Mouse (Mus musculus) limb, embryonic 13.5 days (tissue): ENCODE results near the gene Dock11. TPM values are rescaled to one million over a fixed set of nuclear protein-coding genes. Genes with fewer than 3 reads are reported as not detected.

Source experiments
- polyA plus RNA-seq: library from polyadenylated mRNA; unstranded; fragments of >200 nt; fragmentation: Nextera tagmentation; extraction: Ambion mirVana; gene quantifications from 2 replicates; pipeline ENCODE4 v1.2.1, GENCODE M21; 2015

The Dock11 gene
- polyA plus RNA-seq, 1 experiment from 2014 or later, result 15.9 TPM

Other genes starting within 250 kb of the Dock11 start
- gene Il13ra1, start 223.3 kb downstream of the Dock11 start, polyA plus RNA-seq, result 7.9 and 8.4 TPM in 2 replicates